Mouse (Mus musculus): ENCODE results near the gene Mast4. TPM values are rescaled to one million over a fixed set of nuclear protein-coding genes. Genes with fewer than 3 reads are reported as not detected.

Mast4 gene
- total RNA-seq, 2 experiments from 2014 or later: 57.3 to 62.4 TPM

DNA sequence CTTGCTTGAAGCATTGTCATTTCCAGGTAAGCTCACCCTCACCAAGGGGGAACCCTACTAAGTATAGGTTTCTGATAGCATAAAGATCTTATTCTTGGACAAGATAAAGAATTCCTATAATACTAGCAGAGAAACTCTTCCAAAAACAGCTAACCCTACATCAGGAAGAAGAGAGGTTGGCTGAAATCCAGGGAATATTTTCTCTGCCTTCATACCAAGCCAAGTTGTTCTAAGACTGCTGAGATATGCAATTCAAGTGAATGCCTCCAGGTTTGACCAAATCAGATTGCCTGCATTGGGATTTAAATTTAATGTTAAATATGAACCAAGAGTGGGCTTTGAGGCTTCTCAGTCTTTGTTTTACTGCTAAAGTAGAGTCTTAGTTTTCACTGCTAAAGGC lies 608.9 kb downstream of the Mast4 start:
- Histone ChIP-seq H3K4me3 (no peak overlapping the region), H3K27ac (no peak overlapping the region)
- no peak for DNase-seq (ENCODE audit: extremely low spot score in 1 of 2, low spot score in 2 of 2)
- TF ChIP-seq CTCF (IDR thresholded peaks at IDR 0.05): no peak
- intact Hi-C loops (cut with DNase I): no loop called here

DNA sequence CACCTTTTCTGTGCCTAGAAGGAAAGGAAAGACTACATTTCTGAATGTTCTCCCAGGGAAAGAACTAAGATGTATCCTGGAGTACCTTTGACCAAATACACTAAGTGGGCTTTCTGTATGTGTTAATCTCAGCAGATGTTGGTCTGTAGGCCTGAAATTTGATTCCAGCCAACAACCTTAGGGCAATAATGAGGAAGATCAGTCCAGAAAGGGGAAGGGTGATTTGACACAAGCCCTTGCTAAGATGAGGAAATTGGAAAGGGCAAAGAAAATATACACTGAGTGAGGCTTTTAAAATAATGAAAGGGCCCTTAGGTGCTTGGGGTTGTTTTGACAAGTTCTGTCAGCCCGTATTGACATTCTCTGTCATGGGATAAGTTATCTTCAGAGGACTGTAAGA lies 617.3 kb downstream of the Mast4 start:
- Histone ChIP-seq H3K4me3 (no peak overlapping the region), H3K27ac (no peak overlapping the region)
- intact Hi-C loops (cut with DNase I): no loop called here
- TF ChIP-seq CTCF (IDR thresholded peaks at IDR 0.05): no peak
- no peak for DNase-seq (ENCODE audit: extremely low spot score in 1 of 2, low spot score in 2 of 2)

DNA sequence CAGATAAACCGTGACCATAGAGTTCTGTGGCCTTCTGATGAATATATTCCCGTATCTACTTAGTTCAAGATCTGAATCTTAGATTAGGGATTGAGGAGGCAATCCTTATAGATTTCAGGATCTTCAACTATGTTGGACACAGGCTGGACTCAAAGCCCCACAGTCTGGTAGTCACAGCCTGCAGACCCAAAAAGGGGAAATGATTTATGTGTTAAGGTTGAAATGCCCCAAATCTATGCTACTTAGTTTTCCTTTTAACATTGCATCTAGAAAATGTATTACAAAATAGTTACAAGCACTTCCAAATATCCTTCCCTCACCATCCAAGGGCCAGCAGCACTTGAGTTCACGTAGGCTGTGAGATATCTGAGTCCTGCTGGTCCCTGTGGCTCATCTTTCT lies 633.6 kb downstream of the Mast4 start:
- no peak for DNase-seq (ENCODE audit: extremely low spot score in 1 of 2, low spot score in 2 of 2)
- H3K4me3 ChIP-seq: no peak overlapping the region
- intact Hi-C loops (cut with DNase I): no loop called here
- no peak for TF ChIP-seq CTCF (IDR thresholded peaks at IDR 0.05)
- no peak overlapping the region for H3K27ac ChIP-seq

DNA sequence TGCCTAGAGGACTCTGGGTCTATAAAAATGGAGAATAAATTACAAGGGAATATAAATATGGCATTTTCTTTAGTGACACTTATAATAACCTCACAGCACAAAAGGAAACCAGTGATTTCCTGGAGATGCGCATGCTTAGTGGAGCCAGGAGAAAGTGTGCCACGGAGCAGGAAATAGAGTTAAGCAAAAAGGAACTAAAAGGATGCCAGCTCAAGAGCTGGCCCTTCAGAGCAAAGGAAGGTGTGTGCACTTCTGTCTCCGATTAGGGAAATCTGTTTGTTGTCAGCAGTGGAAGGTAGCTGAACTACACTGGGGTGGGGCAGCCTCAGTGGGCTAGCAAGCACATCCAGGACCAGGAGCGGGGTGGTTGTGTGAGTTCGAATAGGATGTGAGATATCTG lies 634.1 kb downstream of the Mast4 start:
- no peak for TF ChIP-seq CTCF (IDR thresholded peaks at IDR 0.05)
- no peak for DNase-seq (ENCODE audit: extremely low spot score in 1 of 2, low spot score in 2 of 2)
- no peak overlapping the region for H3K4me3 ChIP-seq
- no peak overlapping the region for H3K27ac ChIP-seq
- intact Hi-C loops (cut with DNase I): no loop called here

DNA sequence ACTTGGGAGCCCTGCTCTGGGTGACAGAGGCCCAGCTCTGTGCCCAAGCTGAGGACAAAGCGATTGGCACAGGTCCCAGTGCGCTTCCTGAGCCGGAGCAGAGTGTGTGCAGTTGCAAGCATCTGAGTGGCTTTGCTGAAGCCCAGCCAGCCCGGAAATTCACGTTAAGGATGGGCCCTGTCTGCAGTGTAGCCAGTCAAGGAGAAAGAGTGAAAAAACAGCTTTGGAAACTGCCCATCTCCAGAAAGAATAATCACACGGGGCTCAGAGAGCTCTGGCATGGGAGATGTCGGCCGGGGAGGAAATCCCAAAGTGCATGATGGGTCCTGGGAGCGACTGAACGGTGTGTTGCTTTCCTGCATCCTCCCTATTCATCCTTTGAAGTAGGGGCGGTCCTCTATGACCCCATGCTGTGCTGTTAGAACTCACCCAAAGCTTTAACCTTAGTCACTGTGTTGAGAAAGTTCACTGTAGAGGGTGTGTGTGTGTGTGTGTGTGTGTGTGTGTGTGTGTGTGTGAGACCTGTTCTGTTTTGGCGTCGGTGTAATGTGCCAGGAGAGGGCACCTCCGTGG lies 635.5 kb downstream of the Mast4 start:
- TF ChIP-seq CTCF (IDR thresholded peaks at IDR 0.05): no peak

DNA sequence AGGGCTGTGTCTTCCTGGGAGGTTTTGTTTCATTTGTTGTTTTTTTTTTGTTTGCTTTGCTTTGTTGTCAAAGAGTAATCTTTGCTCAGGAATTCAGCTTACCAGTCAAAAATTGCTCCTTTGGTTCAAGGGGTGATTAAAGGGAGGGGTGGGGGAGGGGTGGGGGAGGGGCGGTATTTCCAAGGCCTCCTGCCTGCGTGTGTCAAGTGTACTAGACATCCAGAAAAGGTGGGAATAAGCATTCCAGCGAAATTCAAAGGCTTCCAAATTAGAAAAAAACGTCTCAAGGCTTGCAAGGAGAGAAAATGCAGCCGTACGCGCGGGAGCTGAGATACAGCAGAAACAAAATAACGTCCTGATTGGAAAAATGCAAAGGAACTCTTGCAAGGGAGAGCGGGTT lies 636.0 kb downstream of the Mast4 start:
- intact Hi-C loops (cut with DNase I): no loop called here
- no peak for DNase-seq (ENCODE audit: extremely low spot score in 1 of 2, low spot score in 2 of 2)
- peak overlapping the region; percentile 66 for H3K27ac ChIP-seq
- no peak for TF ChIP-seq CTCF (IDR thresholded peaks at IDR 0.05)
- H3K4me3 ChIP-seq: peak overlapping the region; percentile 40

More for the DNA sequence above, 635.5 kb downstream of the Mast4 start:
- Histone ChIP-seq H3K27ac (peak overlapping the region; percentile 66), H3K4me3 (peak overlapping the region; percentile 40)
- intact Hi-C loops (cut with DNase I): no loop called here
- DNase-seq (ENCODE audit: extremely low spot score in 1 of 2, low spot score in 2 of 2): peak; percentile 38 to 53

DNA sequence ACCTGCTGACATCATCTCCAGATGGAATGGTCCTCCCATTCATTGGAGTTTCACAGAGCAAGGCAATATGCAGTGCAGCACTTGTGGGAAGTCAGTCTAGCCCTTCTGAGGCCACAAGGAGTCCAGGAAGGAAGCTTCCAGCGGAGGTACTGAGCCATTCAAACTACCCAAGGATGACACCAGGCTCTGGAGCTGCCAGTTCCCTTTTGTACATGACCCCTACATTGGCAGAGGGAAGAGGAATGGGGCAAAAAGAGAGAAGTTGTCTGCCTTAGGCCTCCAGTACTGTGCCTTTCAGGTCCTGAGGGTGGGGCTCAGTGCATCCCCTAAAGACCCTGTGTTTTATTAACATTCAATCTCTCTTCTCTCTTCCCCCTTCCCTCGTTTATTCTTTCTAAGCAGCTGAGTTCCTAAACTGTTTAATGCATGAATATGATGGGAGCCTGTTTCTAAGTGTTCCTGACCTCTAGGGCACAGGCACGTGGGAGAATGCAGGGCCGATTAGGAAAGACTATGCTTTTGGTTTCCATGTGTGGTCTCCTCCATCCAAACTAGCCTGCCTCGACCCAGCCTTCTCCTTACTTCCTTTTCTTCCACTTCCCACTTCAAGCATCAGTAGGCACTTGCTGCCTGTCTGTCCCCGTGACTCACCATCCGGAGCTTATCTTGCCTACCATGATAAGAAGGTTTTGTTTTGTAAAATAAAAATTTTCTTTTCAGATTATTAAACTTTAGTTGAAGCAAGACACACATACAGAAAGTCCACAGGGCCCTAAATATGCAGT lies 639.0 kb downstream of the Mast4 start:
- DNase-seq (ENCODE audit: extremely low spot score in 1 of 2, low spot score in 2 of 2): no peak
- TF ChIP-seq CTCF (IDR thresholded peaks at IDR 0.05): no peak
- H3K27ac ChIP-seq: no peak overlapping the region
- intact Hi-C loops (cut with DNase I): no loop called here
- H3K4me3 ChIP-seq: no peak overlapping the region

DNA sequence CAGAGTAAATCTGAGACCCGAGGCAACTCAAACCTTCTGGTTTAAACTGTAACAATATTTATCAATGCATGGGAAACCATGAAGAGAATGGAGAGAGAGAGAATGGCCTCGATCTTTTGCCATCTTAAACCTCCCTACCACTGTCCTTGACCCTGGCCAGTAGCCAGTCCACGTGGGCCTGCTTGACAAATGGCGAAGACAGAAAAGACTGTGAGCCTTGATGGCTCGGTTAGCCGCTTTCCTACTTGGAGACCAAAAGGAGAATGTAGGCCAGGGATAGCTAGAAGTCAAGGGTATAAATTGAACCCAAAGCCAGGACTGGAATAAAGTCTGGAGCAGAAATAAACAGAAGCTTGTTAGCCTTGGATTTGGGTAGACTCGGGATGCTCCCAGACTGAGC lies 640.1 kb downstream of the Mast4 start:
- H3K27ac ChIP-seq: no peak overlapping the region

DNA sequence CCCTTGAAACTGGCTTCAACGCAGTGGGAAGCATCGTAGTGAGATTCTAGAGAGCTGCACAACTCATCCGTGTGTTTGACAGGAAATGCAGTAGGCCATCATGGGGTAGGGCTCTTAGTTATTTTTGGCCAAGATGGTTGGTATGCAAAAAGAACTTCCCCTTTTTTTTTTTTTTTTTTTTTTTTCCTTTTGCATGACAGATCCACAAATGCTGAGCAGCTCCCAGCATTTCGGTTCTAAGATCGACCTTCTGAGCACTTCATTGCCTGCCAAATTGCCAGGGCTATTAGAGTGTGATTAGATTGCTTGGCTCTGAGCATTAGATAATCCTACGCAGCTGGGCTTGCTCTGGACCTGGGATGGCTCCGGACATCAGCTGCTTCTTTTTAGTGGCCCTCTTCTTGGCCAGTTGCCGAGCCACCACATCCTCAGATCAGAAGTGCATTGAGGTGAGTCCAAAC lies 640.9 kb downstream of the Mast4 start, which contains the start of gene Cd180:
Gene Cd180, plus strand, starts transcription at position 218 of the 461 bp plus-strand sequence.
- TF ChIP-seq CTCF (IDR thresholded peaks at IDR 0.05): no peak

More for the DNA sequence above, 640.1 kb downstream of the Mast4 start:
- DNase-seq (ENCODE audit: extremely low spot score in 1 of 2, low spot score in 2 of 2): no peak
- H3K4me3 ChIP-seq: no peak overlapping the region
- TF ChIP-seq CTCF (IDR thresholded peaks at IDR 0.05): no peak
- intact Hi-C loops (cut with DNase I): no loop called here

DNA sequence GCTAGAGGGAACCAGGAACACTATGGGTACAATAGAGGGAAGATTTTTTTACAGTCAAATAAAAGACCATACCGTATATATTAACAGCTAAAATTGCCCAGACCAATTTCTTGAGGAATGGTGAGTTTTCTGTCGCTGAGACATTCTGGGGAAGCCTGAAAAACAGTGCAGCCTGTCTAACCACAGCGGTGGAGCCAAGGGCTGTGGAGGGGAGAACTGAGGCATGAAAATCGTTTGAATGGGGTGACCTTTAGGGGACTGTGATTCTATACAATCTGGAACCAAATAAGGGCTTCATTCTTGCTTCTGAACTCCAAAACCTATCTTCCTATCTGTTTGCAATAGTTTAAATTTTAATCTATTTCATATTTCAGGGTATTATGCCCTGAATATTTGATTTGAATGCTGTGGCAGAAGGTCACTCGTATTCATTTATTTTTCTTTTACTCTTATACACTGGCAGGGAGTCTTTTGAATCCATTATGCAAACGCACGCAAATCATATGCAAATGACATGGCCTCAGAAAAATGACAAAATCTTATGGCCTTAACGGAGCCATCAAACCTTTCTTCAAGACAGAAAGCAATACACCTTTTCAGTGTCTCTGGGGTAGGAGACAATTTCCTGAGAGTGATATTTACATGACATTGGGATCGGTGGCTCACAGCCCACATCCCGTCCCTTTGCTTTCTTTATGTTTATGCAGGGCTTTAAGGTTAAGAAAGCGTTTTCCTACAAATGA lies 642.7 kb downstream of the Mast4 start:
- H3K4me3 ChIP-seq: no peak overlapping the region
- intact Hi-C loops (cut with DNase I): no loop called here
- no peak for DNase-seq (ENCODE audit: extremely low spot score in 1 of 2, low spot score in 2 of 2)
- no peak overlapping the region for H3K27ac ChIP-seq
- no peak for TF ChIP-seq CTCF (IDR thresholded peaks at IDR 0.05)

More for the DNA sequence above, 640.9 kb downstream of the Mast4 start, which contains the start of gene Cd180:
- Histone ChIP-seq H3K4me3 (no peak within 1 kb of the TSS), H3K27ac (peak within 1 kb of the TSS; percentile 36; the same call in 1 of the 2 replicates)
- no peak for DNase-seq (ENCODE audit: extremely low spot score in 1 of 2, low spot score in 2 of 2)
- intact Hi-C loops (cut with DNase I): no loop called here

DNA sequence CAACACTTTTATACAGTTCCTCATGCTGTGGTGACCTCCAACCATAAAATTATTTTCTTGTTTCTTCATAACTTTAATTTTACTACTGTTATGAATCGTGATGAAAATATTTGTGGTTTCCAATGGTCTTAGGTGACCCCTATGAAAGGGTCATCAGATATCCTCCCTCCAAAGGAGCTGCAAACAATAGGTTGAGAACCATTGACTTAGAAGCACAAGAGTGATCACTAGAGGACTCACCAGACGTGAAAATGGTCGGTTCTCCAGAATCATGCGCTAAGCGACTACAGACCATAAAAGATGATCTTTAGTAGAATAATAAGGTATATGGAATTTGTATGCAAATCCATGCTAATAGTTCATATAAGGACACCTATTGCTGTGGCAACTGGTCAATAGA lies 644.1 kb downstream of the Mast4 start:
- TF ChIP-seq CTCF (IDR thresholded peaks at IDR 0.05): no peak
- Histone ChIP-seq H3K27ac (no peak overlapping the region), H3K4me3 (no peak overlapping the region)
- intact Hi-C loops (cut with DNase I): no loop called here
- DNase-seq (ENCODE audit: extremely low spot score in 1 of 2, low spot score in 2 of 2): no peak
